Mouse (Mus musculus): ENCODE results near the gene Wnt1. TPM values are rescaled to one million over a fixed set of nuclear protein-coding genes. Genes with fewer than 3 reads are reported as not detected.

Gene Wnt1
- polyA plus RNA-seq, 1 experiment, result 0.07 TPM

DNA sequence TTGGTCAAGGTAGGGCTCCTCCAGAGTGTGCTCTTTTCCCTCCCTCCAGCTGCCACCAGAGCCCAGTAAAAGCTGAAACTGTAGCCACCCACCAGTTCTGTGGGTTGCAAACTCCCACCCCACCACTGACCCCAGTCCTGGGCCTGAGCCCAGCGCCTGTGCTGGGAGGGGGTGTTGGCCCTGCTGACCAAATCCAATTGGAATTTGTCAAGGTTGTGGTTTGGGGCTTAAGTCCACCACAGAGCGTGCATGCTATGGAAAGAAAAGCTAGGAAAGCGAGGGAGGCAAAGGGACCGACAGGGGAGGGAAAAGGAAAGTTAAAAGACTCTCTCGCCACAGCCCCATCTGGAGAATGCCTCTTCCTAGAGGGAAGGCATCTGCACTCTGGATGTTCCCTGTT, 21.4 kb upstream of the Wnt1 start:
- WGBS, result 93% methylated on average over 5 of the region's 5 CpGs
- Histone ChIP-seq H3K36me3 (ENCODE audit: control insufficient read depth, insufficient read depth, low read length) (no peaks in the 10 kb centered on the region), H3K27me3 (ENCODE audit: control insufficient read depth, insufficient read depth, low read length) (no peaks in the 10 kb centered on the region), H3K4me1 (replicated peaks; ENCODE audit: control insufficient read depth, insufficient read depth, low read length) (peaks cover 16% of the 10 kb centered on the region), H3K4me3 (ENCODE audit: control insufficient read depth, insufficient read depth, low read length) (no peak overlapping the region), H3K27ac (ENCODE audit: control insufficient read depth, insufficient read depth, low read length) (no peak overlapping the region)
- TF ChIP-seq CTCF (IDR thresholded peaks at IDR 0.05; ENCODE audit: borderline replicate concordance, control insufficient read depth, extremely low read depth, insufficient read depth, low read length, poor library complexity) (no peak), POLR2A (IDR thresholded peaks at IDR 0.05; ENCODE audit: control insufficient read depth, extremely low read depth, insufficient read depth, low read length, poor library complexity) (no peak)
- DNase-seq, result no peak

DNA sequence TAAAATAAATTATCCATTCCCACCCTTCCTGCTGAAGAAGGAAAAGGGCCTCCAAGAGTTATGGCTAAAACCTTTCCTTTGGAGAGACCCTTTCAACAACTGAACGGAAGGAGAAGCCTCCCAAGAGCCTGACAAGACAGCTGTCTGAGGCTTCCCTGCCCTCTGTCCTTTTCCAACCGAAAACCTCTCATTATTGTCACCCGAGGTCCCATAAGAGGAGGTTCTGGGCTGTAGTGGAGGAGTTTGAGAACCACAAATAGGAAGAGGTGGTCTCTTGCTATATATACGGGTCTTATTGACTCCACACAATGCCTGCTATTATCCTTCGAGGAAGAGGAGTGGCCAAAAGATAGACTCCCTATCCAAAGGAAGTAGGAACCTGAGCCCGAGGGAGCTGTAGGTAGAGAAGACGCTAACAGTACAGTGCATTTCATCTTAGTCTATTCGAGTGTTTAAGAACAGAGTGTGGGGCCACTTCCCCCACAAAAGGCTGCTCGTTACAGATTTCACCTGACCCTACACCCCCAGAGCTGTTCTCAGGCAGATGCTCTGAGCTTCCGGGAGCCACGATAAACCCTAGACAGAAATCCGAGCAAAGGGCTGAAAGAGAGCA, 17.7 kb upstream of the Wnt1 start:
- DNase-seq, result no peak
- TF ChIP-seq CTCF (IDR thresholded peaks at IDR 0.05; ENCODE audit: borderline replicate concordance, control insufficient read depth, extremely low read depth, insufficient read depth, low read length, poor library complexity) (no peak), POLR2A (IDR thresholded peaks at IDR 0.05; ENCODE audit: control insufficient read depth, extremely low read depth, insufficient read depth, low read length, poor library complexity) (no peak)
- Histone ChIP-seq H3K27me3 (ENCODE audit: control insufficient read depth, insufficient read depth, low read length) (peaks cover 12% of the 10 kb centered on the region; the same call in 1 of the 2 replicates), H3K4me3 (ENCODE audit: control insufficient read depth, insufficient read depth, low read length) (peak overlapping the region; percentile 57), H3K36me3 (ENCODE audit: control insufficient read depth, insufficient read depth, low read length) (no peaks in the 10 kb centered on the region), H3K4me1 (replicated peaks; ENCODE audit: control insufficient read depth, insufficient read depth, low read length) (peaks cover 22% of the 10 kb centered on the region), H3K27ac (ENCODE audit: control insufficient read depth, insufficient read depth, low read length) (peak overlapping the region; percentile 70)
- 12% methylated on average over 12 of the region's 12 CpGs for WGBS

DNA sequence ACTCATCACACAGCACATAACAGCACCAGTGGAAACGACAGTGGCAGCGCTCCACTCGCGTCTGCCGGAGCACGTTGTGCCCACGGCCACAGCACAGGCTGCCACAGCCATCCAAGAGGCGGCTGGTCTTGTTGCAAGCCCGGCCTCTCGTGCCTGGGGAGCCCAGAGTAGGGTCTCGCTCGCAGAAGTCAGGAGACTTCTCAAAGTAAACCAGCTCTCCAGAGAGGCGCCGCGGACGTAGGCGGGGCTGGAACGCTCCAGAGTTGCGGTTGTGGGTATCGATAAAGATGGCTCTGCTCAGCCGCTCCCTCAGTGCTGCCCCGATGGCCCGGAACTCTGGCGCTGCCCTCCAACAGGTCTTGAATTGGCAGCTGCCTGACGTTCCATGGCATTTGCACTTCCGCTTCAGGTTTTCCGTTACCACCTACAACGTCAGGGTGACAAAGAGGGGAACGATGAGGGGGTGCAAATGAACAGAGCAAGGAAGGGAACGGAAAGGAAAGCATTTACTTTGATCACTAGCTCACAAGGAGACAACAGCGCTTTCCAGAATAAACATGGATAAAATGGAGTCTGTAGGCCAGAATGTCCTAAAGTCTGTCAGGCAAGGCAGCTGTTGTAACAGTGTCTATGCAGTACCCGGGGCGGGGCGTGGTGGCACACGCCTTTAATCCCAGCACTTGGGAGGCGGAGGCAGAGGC, 17.0 kb upstream of the Wnt1 start:
- H3K4me3 ChIP-seq (ENCODE audit: control insufficient read depth, insufficient read depth, low read length), result peak overlapping the region; percentile 57
- peak overlapping the region; percentile 70 for H3K27ac ChIP-seq (ENCODE audit: control insufficient read depth, insufficient read depth, low read length)
- H3K36me3 ChIP-seq (ENCODE audit: control insufficient read depth, insufficient read depth, low read length), result no peaks in the 10 kb centered on the region
- peaks cover 28% of the 10 kb centered on the region for H3K4me1 ChIP-seq (replicated peaks; ENCODE audit: control insufficient read depth, insufficient read depth, low read length)
- WGBS, result 6% methylated on average over 36 of the region's 36 CpGs
- TF ChIP-seq POLR2A (IDR thresholded peaks at IDR 0.05; ENCODE audit: control insufficient read depth, extremely low read depth, insufficient read depth, low read length, poor library complexity), result peak; percentile 51; the same call in 1 of the 2 replicates
- TF ChIP-seq CTCF (IDR thresholded peaks at IDR 0.05; ENCODE audit: borderline replicate concordance, control insufficient read depth, extremely low read depth, insufficient read depth, low read length, poor library complexity), result peak; percentile 13; the same call in 1 of the 2 replicates
- peak; percentile 68 for DNase-seq
- peaks cover 19% of the 10 kb centered on the region; the same call in 1 of the 2 replicates for H3K27me3 ChIP-seq (ENCODE audit: control insufficient read depth, insufficient read depth, low read length)

DNA sequence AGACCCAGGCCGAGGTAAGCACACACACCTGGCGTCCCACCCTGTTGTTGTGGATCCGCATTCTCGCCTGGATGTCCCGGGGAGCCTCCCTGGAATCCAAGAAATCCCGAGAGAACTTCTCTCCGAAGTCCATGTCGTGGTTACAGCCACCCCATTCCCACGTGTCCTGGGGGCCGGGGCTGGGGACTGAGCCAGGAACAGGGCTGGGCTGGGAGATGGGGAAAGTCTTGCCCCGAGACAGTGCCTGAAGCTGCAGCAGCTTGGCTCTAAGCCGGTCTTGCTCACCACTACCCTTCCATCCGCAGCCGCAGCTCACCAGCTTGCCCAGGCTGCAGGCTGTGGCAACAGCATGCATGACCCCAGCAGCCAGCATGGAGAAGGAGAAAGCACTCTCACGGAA, 15.6 kb upstream of the Wnt1 start:
- Histone ChIP-seq H3K4me1 (replicated peaks; ENCODE audit: control insufficient read depth, insufficient read depth, low read length) (peaks cover 35% of the 10 kb centered on the region), H3K4me3 (ENCODE audit: control insufficient read depth, insufficient read depth, low read length) (no peak overlapping the region), H3K27ac (ENCODE audit: control insufficient read depth, insufficient read depth, low read length) (no peak overlapping the region), H3K36me3 (ENCODE audit: control insufficient read depth, insufficient read depth, low read length) (no peaks in the 10 kb centered on the region), H3K27me3 (ENCODE audit: control insufficient read depth, insufficient read depth, low read length) (peaks cover 31% of the 10 kb centered on the region)
- DNase-seq, result no peak
- TF ChIP-seq CTCF (IDR thresholded peaks at IDR 0.05; ENCODE audit: borderline replicate concordance, control insufficient read depth, extremely low read depth, insufficient read depth, low read length, poor library complexity) (no peak), POLR2A (IDR thresholded peaks at IDR 0.05; ENCODE audit: control insufficient read depth, extremely low read depth, insufficient read depth, low read length, poor library complexity) (no peak)
- WGBS, result 92% methylated on average over 15 of the region's 15 CpGs

GRCm38 (mm10) chr15:98775533-98775932, 14.1 kb upstream of the Wnt1 start:
- Histone ChIP-seq H3K4me1 (replicated peaks; ENCODE audit: control insufficient read depth, insufficient read depth, low read length) (peaks cover 35% of the 10 kb centered on the region), H3K27me3 (ENCODE audit: control insufficient read depth, insufficient read depth, low read length) (peaks cover 42% of the 10 kb centered on the region), H3K27ac (ENCODE audit: control insufficient read depth, insufficient read depth, low read length) (no peak overlapping the region), H3K36me3 (ENCODE audit: control insufficient read depth, insufficient read depth, low read length) (no peaks in the 10 kb centered on the region), H3K4me3 (ENCODE audit: control insufficient read depth, insufficient read depth, low read length) (no peak overlapping the region)
- no peak for TF ChIP-seq POLR2A (IDR thresholded peaks at IDR 0.05; ENCODE audit: control insufficient read depth, extremely low read depth, insufficient read depth, low read length, poor library complexity)
- TF ChIP-seq CTCF (IDR thresholded peaks at IDR 0.05; ENCODE audit: borderline replicate concordance, control insufficient read depth, extremely low read depth, insufficient read depth, low read length, poor library complexity), result no peak
- no peak for DNase-seq
- WGBS, result 31% methylated on average over 5 of the region's 5 CpGs

DNA sequence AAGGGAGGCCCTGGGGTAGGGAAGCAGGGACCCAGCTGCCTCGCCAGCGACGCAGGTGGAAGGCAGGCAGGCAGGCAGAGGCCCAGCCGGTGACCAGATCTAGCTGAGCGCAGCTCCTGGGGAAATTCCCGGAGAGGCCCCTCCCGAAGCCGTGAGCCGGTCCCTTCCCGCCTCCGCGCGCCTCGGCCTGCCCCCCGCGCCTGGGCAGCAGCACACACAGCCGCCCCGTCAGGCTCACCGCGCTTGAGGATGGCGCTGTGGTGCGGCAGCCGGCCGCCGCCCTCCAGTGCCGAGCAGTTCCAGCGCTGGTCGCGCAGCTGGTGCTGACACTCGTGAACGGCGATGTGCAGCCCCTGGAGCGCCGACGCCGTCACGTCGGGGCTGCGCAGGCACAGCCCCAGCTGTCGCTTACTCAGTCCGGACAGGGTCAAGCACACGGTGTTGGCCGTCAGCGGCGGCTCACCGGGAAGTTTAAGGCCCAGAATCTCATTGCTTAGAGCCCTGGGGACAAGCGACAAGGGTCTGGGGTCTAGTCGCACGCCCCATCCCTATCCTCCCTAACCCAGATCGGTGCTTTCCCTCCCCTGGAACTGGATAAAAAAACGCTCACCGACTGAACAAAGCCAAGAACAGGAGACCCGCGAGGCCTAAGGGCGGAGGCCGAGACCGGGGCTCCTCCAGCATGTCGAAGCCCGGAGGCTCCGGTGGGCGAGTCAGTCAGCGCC, 13.2 kb upstream of the Wnt1 start:
- no peak overlapping the region for H3K27ac ChIP-seq (ENCODE audit: control insufficient read depth, insufficient read depth, low read length)
- DNase-seq, result peak; percentile 31
- H3K36me3 ChIP-seq (ENCODE audit: control insufficient read depth, insufficient read depth, low read length), result no peaks in the 10 kb centered on the region
- peaks cover 35% of the 10 kb centered on the region for H3K4me1 ChIP-seq (replicated peaks; ENCODE audit: control insufficient read depth, insufficient read depth, low read length)
- peaks cover 42% of the 10 kb centered on the region for H3K27me3 ChIP-seq (ENCODE audit: control insufficient read depth, insufficient read depth, low read length)
- TF ChIP-seq CTCF (IDR thresholded peaks at IDR 0.05; ENCODE audit: borderline replicate concordance, control insufficient read depth, extremely low read depth, insufficient read depth, low read length, poor library complexity) (peak; percentile 32; the same call in 1 of the 2 replicates), POLR2A (IDR thresholded peaks at IDR 0.05; ENCODE audit: control insufficient read depth, extremely low read depth, insufficient read depth, low read length, poor library complexity) (no peak)
- 6% methylated on average over 61 of the region's 62 CpGs for WGBS
- H3K4me3 ChIP-seq (ENCODE audit: control insufficient read depth, insufficient read depth, low read length), result peak overlapping the region; percentile 17; the same call in 1 of the 2 replicates
